Mouse (Mus musculus) G1E (cell line): ENCODE data around the gene Efcab6. TPM values are rescaled to one million over a fixed set of nuclear protein-coding genes. Genes with fewer than 3 reads are reported as not detected.

Experiments used
- ATAC-seq: 2 replicates; pipeline ENCODE4 v1.8.0; 2016; ENCODE audit warnings: mild to moderate bottlenecking; ENCODE audit not compliant: insufficient number of reproducible peaks, poor library complexity, low FRiP score, severe bottlenecking; ENCODE audit errors: extremely low read depth
- DNase-seq: peaks from one replicate; pipeline ENCODE4 v3.0.0; 2012; ENCODE audit warnings: low spot score
- H3K27me3 ChIP-seq: 2 replicates; pipeline ENCODE4 v1.6.1; 2012; ENCODE audit warnings: mild to moderate bottlenecking, low read length, inconsistent platforms; ENCODE audit not compliant: insufficient read depth
- H3K36me3 ChIP-seq: replicated peaks from 2 replicates; pipeline ENCODE3; 2012; ENCODE audit warnings: mild to moderate bottlenecking, inconsistent platforms
- H3K4me1 ChIP-seq: 2 replicates; pipeline ENCODE4 v1.6.1; 2012; ENCODE audit warnings: low read depth, low read length, inconsistent platforms, mixed read lengths; ENCODE audit not compliant: insufficient read depth
- H3K4me3 ChIP-seq: 2 replicates; pipeline ENCODE4 v1.5.1; 2012; ENCODE audit warnings: low read depth, mild to moderate bottlenecking, inconsistent platforms, low read length, moderate library complexity, mixed read lengths
- H3K9me3 ChIP-seq: replicated peaks from 2 replicates; pipeline ENCODE4 v1.6.1; 2012; ENCODE audit warnings: inconsistent platforms
- CTCF ChIP-seq: IDR thresholded peaks from 2 replicates; pipeline ENCODE4 v1.5.1; 2012; ENCODE audit warnings: low read depth, low read length, inconsistent platforms, mixed read lengths
- GATA1 ChIP-seq: IDR thresholded peaks from 2 replicates; pipeline ENCODE4 v1.6.1; 2012; ENCODE audit warnings: borderline replicate concordance, low read length, inconsistent platforms, mixed read lengths
- GATA2 ChIP-seq: IDR thresholded peaks from 2 replicates; pipeline ENCODE4 v1.6.1; 2012; ENCODE audit warnings: low read depth, low read length, inconsistent platforms, borderline replicate concordance
- POLR2AphosphoS5 ChIP-seq: IDR thresholded peaks from 2 replicates; pipeline ENCODE4 v1.6.1; 2012; ENCODE audit warnings: low read depth, low read length, inconsistent platforms; ENCODE audit not compliant: insufficient replicate concordance
- TAL1 ChIP-seq: conservative IDR thresholded peaks from 2 replicates; pipeline ENCODE4 v1.6.1; 2012; ENCODE audit warnings: low read depth, low read length, inconsistent platforms, mixed read lengths
- polyA plus RNA-seq: library from polyadenylated mRNA; stranded (reverse); fragments of >175 nt; gene quantifications from 2 replicates; pipeline ENCODE4 v1.2.3, GENCODE M21; 2012
- total RNA-seq, 2 experiments: library from RNA; stranded (forward) in 1 of 2; stranded (reverse) in 1 of 2; fragments of 200-1000 nt in 1 of 2; fragments of >200 nt in 1 of 2; fragmentation: Nextera tagmentation in 1 of 2; gene quantifications; 2 replicates each; pipeline ENCODE4 v1.2.3; 2014 to 2017

The Efcab6 gene
- total and polyA plus RNA-seq, 3 experiments: not detected

GRCm38 (mm10) chr15:83847512-83847911 is 217.7 kb downstream of the Efcab6 start:
- Histone ChIP-seq H3K4me1 (no peaks in the 10 kb centered on the region), H3K36me3 (no peaks in the 10 kb centered on the region), H3K4me3 (no peak overlapping the region), H3K27me3 (no peaks in the 10 kb centered on the region), H3K9me3 (peaks cover 95% of the 10 kb centered on the region)
- no peak for DNase-seq
- no peak for ATAC-seq
- no peak for TF ChIP-seq CTCF
- no peak for TF ChIP-seq POLR2AphosphoS5
- no peak for TF ChIP-seq GATA1
- no peak for TF ChIP-seq GATA2
- TF ChIP-seq TAL1: no peak

GRCm38 (mm10) chr15:83846592-83846991 is 218.6 kb downstream of the Efcab6 start:
- Histone ChIP-seq H3K4me1 (no peaks in the 10 kb centered on the region), H3K9me3 (peaks cover 95% of the 10 kb centered on the region), H3K4me3 (no peak overlapping the region), H3K27me3 (no peaks in the 10 kb centered on the region), H3K36me3 (no peaks in the 10 kb centered on the region)
- no peak for ATAC-seq
- no peak for DNase-seq
- TF ChIP-seq CTCF: no peak
- no peak for TF ChIP-seq GATA1

- Histone ChIP-seq H3K9me3 (peaks cover 95% of the 10 kb centered on the region), H3K36me3 (no peaks in the 10 kb centered on the region), H3K4me3 (no peak overlapping the region; the same call in 1 of the 2 replicates), H3K27me3 (no peaks in the 10 kb centered on the region), H3K4me1 (no peaks in the 10 kb centered on the region)
- ATAC-seq (no peak), DNase-seq (no peak)
- TF ChIP-seq GATA1 (no peak), POLR2AphosphoS5 (no peak), TAL1 (no peak), CTCF (no peak), GATA2 (no peak)
These were observed 219.4 kb downstream of the Efcab6 start for GRCm38 (mm10) chr15:83845734-83846133.

- Histone ChIP-seq H3K4me1 (no peaks in the 10 kb centered on the region), H3K4me3 (no peak overlapping the region), H3K27me3 (no peaks in the 10 kb centered on the region), H3K36me3 (no peaks in the 10 kb centered on the region), H3K9me3 (peaks cover 98% of the 10 kb centered on the region)
- DNase-seq (no peak), ATAC-seq (no peak)
- TF ChIP-seq GATA1: no peak
- no peak for TF ChIP-seq POLR2AphosphoS5
These were observed 222.0 kb downstream of the Efcab6 start for GRCm38 (mm10) chr15:83842915-83843789.

- TF ChIP-seq POLR2AphosphoS5: no peak
- TF ChIP-seq GATA1: no peak
- TF ChIP-seq TAL1: no peak
- no peak for TF ChIP-seq GATA2
- no peak for TF ChIP-seq CTCF
- DNase-seq: no peak
- no peaks in the 10 kb centered on the region for H3K4me1 ChIP-seq
- ATAC-seq: no peak
- no peak overlapping the region; the same call in 1 of the 2 replicates for H3K4me3 ChIP-seq
- H3K36me3 ChIP-seq: no peaks in the 10 kb centered on the region
- H3K27me3 ChIP-seq: no peaks in the 10 kb centered on the region
- peaks cover 99% of the 10 kb centered on the region for H3K9me3 ChIP-seq
These were observed 222.8 kb downstream of the Efcab6 start for GRCm38 (mm10) chr15:83842419-83842818.

GRCm38 (mm10) chr15:83840950-83841719 is 224.0 kb downstream of the Efcab6 start:
- no peak for ATAC-seq
- TF ChIP-seq GATA2 (no peak), CTCF (no peak), POLR2AphosphoS5 (no peak), TAL1 (no peak), GATA1 (no peak)
- H3K9me3 ChIP-seq: peaks cover 98% of the 10 kb centered on the region
- no peak overlapping the region for H3K4me3 ChIP-seq
- no peaks in the 10 kb centered on the region for H3K4me1 ChIP-seq
- H3K36me3 ChIP-seq: no peaks in the 10 kb centered on the region
- DNase-seq: no peak
- no peaks in the 10 kb centered on the region for H3K27me3 ChIP-seq

- DNase-seq (no peak), ATAC-seq (no peak)
- Histone ChIP-seq H3K36me3 (no peaks in the 10 kb centered on the region), H3K4me3 (no peak overlapping the region), H3K4me1 (no peaks in the 10 kb centered on the region), H3K27me3 (no peaks in the 10 kb centered on the region), H3K9me3 (peaks cover 93% of the 10 kb centered on the region)
- TF ChIP-seq CTCF (no peak), TAL1 (no peak), POLR2AphosphoS5 (no peak)
These were observed 232.9 kb downstream of the Efcab6 start for GRCm38 (mm10) chr15:83832265-83832664.
